Mouse (Mus musculus): ENCODE results near the gene Gemin6. TPM values are rescaled to one million over a fixed set of nuclear protein-coding genes. Genes with fewer than 3 reads are reported as not detected.
A peak's percentile ranks its signal among the peaks of the same experiment; 100 is the strongest.
"Not testable (repeated sequence)": the region's sequence is repeated elsewhere in the genome, so short reads cannot be mapped to it uniquely, and the experiment has no call there.

Gene Gemin6
- polyA plus RNA-seq, 1 experiment from 2014 or later: 36.1 TPM

- 68% methylated on average over 3 of the region's 3 CpGs for WGBS
- no peak overlapping the region for H3K4me2 ChIP-seq (replicated peaks)
- no peak overlapping the region for H3K27ac ChIP-seq (replicated peaks)
- H3K9me3 ChIP-seq (replicated peaks): no peaks in the 10 kb centered on the region
- no peaks in the 10 kb centered on the region for H3K27me3 ChIP-seq
- no peak for ATAC-seq (ENCODE audit: insufficient number of reproducible peaks, low FRiP score, low TSS enrichment, low read depth)
- H3K4me1 ChIP-seq: no peaks in the 10 kb centered on the region
- peaks cover 28% of the 10 kb centered on the region for H3K36me3 ChIP-seq
- no peak overlapping the region for H3K9ac ChIP-seq
- H3K4me3 ChIP-seq (replicated peaks): no peak overlapping the region
Observed at GRCm38 (mm10) chr17:80235477-80235876, 11.2 kb downstream of the Gemin6 start.

- Histone ChIP-seq H3K4me1 (no peaks in the 10 kb centered on the region), H3K4me2 (replicated peaks) (no peak overlapping the region), H3K27me3 (no peaks in the 10 kb centered on the region), H3K36me3 (peaks cover 38% of the 10 kb centered on the region), H3K4me3 (replicated peaks) (no peak overlapping the region), H3K9me3 (replicated peaks) (no peaks in the 10 kb centered on the region), H3K27ac (replicated peaks) (no peak overlapping the region), H3K9ac (no peak overlapping the region)
- WGBS: 93% methylated on average over 3 of the region's 3 CpGs
- ATAC-seq (ENCODE audit: insufficient number of reproducible peaks, low FRiP score, low TSS enrichment, low read depth): no peak
Observed at GRCm38 (mm10) chr17:80236805-80237204, 12.6 kb downstream of the Gemin6 start.

- H3K4me1 ChIP-seq: no peaks in the 10 kb centered on the region
- WGBS: 90% methylated on average over 5 of the region's 5 CpGs
- no peaks in the 10 kb centered on the region for H3K9me3 ChIP-seq (replicated peaks)
- no peak overlapping the region for H3K27ac ChIP-seq (replicated peaks)
- no peak overlapping the region for H3K4me2 ChIP-seq (replicated peaks)
- H3K4me3 ChIP-seq (replicated peaks): no peak overlapping the region
- H3K9ac ChIP-seq: no peak overlapping the region
- ATAC-seq (ENCODE audit: insufficient number of reproducible peaks, low FRiP score, low TSS enrichment, low read depth): no peak
- no peaks in the 10 kb centered on the region for H3K27me3 ChIP-seq
- H3K36me3 ChIP-seq: peaks cover 45% of the 10 kb centered on the region
Observed at GRCm38 (mm10) chr17:80237475-80237874, 13.2 kb downstream of the Gemin6 start.

- ATAC-seq (ENCODE audit: insufficient number of reproducible peaks, low FRiP score, low TSS enrichment, low read depth): no peak
- 89% methylated on average over 9 of the region's 9 CpGs for WGBS
- H3K4me1 ChIP-seq: no peaks in the 10 kb centered on the region
- H3K4me3 ChIP-seq (replicated peaks): no peak overlapping the region
- H3K27ac ChIP-seq (replicated peaks): no peak overlapping the region
- H3K4me2 ChIP-seq (replicated peaks): no peak overlapping the region
- H3K9ac ChIP-seq: no peak overlapping the region
- H3K36me3 ChIP-seq: peaks cover 81% of the 10 kb centered on the region
- H3K9me3 ChIP-seq (replicated peaks): no peaks in the 10 kb centered on the region
- H3K27me3 ChIP-seq: no peaks in the 10 kb centered on the region
Observed at GRCm38 (mm10) chr17:80241594-80241993, 17.4 kb downstream of the Gemin6 start.

GRCm38 (mm10) chr17:80243116-80243515 lies 18.9 kb downstream of the Gemin6 start:
- H3K27ac ChIP-seq (replicated peaks): no peak overlapping the region
- no peak overlapping the region for H3K4me2 ChIP-seq (replicated peaks)
- H3K36me3 ChIP-seq: peaks cover 90% of the 10 kb centered on the region
- H3K9ac ChIP-seq: no peak overlapping the region
- WGBS: 88% methylated on average over 13 of the region's 13 CpGs
- no peaks in the 10 kb centered on the region for H3K4me1 ChIP-seq
- no peaks in the 10 kb centered on the region for H3K9me3 ChIP-seq (replicated peaks)
- no peak for ATAC-seq (ENCODE audit: insufficient number of reproducible peaks, low FRiP score, low TSS enrichment, low read depth)
- no peak overlapping the region for H3K4me3 ChIP-seq (replicated peaks)
- H3K27me3 ChIP-seq: no peaks in the 10 kb centered on the region

GRCm38 (mm10) chr17:80252757-80253525 lies 28.7 kb downstream of the Gemin6 start:
- H3K9ac ChIP-seq: no peak overlapping the region
- H3K4me3 ChIP-seq (replicated peaks): no peak overlapping the region
- H3K4me2 ChIP-seq (replicated peaks): no peak overlapping the region
- no peaks in the 10 kb centered on the region for H3K27me3 ChIP-seq
- H3K36me3 ChIP-seq: peaks cover 90% of the 10 kb centered on the region
- no peaks in the 10 kb centered on the region for H3K4me1 ChIP-seq
- H3K27ac ChIP-seq (replicated peaks): no peak overlapping the region
- H3K9me3 ChIP-seq (replicated peaks): no peaks in the 10 kb centered on the region
- no peak for ATAC-seq (ENCODE audit: insufficient number of reproducible peaks, low FRiP score, low TSS enrichment, low read depth)
- 87% methylated on average over 13 of the region's 13 CpGs for WGBS

- 95% methylated on average over 5 of the region's 5 CpGs for WGBS
- H3K9ac ChIP-seq: no peak overlapping the region
- H3K4me1 ChIP-seq: no peaks in the 10 kb centered on the region
- no peaks in the 10 kb centered on the region for H3K27me3 ChIP-seq
- no peak for ATAC-seq (ENCODE audit: insufficient number of reproducible peaks, low FRiP score, low TSS enrichment, low read depth)
- no peak overlapping the region for H3K4me3 ChIP-seq (replicated peaks)
- peaks cover 90% of the 10 kb centered on the region for H3K36me3 ChIP-seq
- no peaks in the 10 kb centered on the region for H3K9me3 ChIP-seq (replicated peaks)
- no peak overlapping the region for H3K27ac ChIP-seq (replicated peaks)
- no peak overlapping the region for H3K4me2 ChIP-seq (replicated peaks)
Observed at GRCm38 (mm10) chr17:80254421-80254820, 30.2 kb downstream of the Gemin6 start.

- H3K4me1 ChIP-seq: no peaks in the 10 kb centered on the region
- H3K27ac ChIP-seq (replicated peaks): no peak overlapping the region
- H3K36me3 ChIP-seq: peaks cover 90% of the 10 kb centered on the region
- WGBS: 46% methylated on average over 13 of the region's 13 CpGs
- ATAC-seq (ENCODE audit: insufficient number of reproducible peaks, low FRiP score, low TSS enrichment, low read depth): peak; percentile 54; the same call in 1 of the 2 replicates
- no peaks in the 10 kb centered on the region for H3K27me3 ChIP-seq
- H3K9ac ChIP-seq: no peak overlapping the region
- no peaks in the 10 kb centered on the region for H3K9me3 ChIP-seq (replicated peaks)
- no peak overlapping the region for H3K4me2 ChIP-seq (replicated peaks)
- H3K4me3 ChIP-seq (replicated peaks): no peak overlapping the region
Observed at GRCm38 (mm10) chr17:80255208-80255607, 31.0 kb downstream of the Gemin6 start.

GRCm38 (mm10) chr17:80267065-80267464 lies 42.8 kb downstream of the Gemin6 start:
- peaks cover 84% of the 10 kb centered on the region for H3K36me3 ChIP-seq
- WGBS: 94% methylated on average over 4 of the region's 4 CpGs
- no peaks in the 10 kb centered on the region for H3K4me1 ChIP-seq
- H3K4me3 ChIP-seq (replicated peaks): no peak overlapping the region
- ATAC-seq (ENCODE audit: insufficient number of reproducible peaks, low FRiP score, low TSS enrichment, low read depth): no peak
- no peak overlapping the region for H3K4me2 ChIP-seq (replicated peaks)
- no peaks in the 10 kb centered on the region for H3K27me3 ChIP-seq
- H3K27ac ChIP-seq (replicated peaks): no peak overlapping the region
- H3K9me3 ChIP-seq (replicated peaks): no peaks in the 10 kb centered on the region
- no peak overlapping the region for H3K9ac ChIP-seq

GRCm38 (mm10) chr17:80268151-80268550 lies 43.9 kb downstream of the Gemin6 start:
- no peak overlapping the region for H3K9ac ChIP-seq
- no peak overlapping the region for H3K4me3 ChIP-seq (replicated peaks)
- H3K4me2 ChIP-seq (replicated peaks): no peak overlapping the region
- no peak overlapping the region for H3K27ac ChIP-seq (replicated peaks)
- H3K4me1 ChIP-seq: no peaks in the 10 kb centered on the region
- no peaks in the 10 kb centered on the region for H3K9me3 ChIP-seq (replicated peaks)
- no peak for ATAC-seq (ENCODE audit: insufficient number of reproducible peaks, low FRiP score, low TSS enrichment, low read depth)
- 92% methylated on average over 3 of the region's 3 CpGs for WGBS
- H3K27me3 ChIP-seq: no peaks in the 10 kb centered on the region
- H3K36me3 ChIP-seq: peaks cover 86% of the 10 kb centered on the region

GRCm38 (mm10) chr17:80270622-80271021 lies 46.4 kb downstream of the Gemin6 start:
- H3K4me1 ChIP-seq; H3K4me3 ChIP-seq (replicated peaks); H3K9me3 ChIP-seq (replicated peaks); H3K27ac ChIP-seq (replicated peaks); H3K27me3 ChIP-seq; H3K9ac ChIP-seq; H3K4me2 ChIP-seq (replicated peaks); ATAC-seq (ENCODE audit: insufficient number of reproducible peaks, low FRiP score, low TSS enrichment, low read depth): not testable (repeated sequence)
- H3K36me3 ChIP-seq: peaks cover 86% of the 10 kb centered on the region
- WGBS: 95% methylated on average over 7 of the region's 7 CpGs
